Mouse (Mus musculus) bone marrow, adult 2 months (tissue): ENCODE data around the gene Ms4a13. TPM values are rescaled to one million over a fixed set of nuclear protein-coding genes. Genes with fewer than 3 reads are reported as not detected.
"Not testable (repeated sequence)": the region's sequence is repeated elsewhere in the genome, so short reads cannot be mapped to it uniquely, and the experiment has no call there.

Experiments
- H3K27ac ChIP-seq: fragments of 200-500 bp; 2 replicates; pipeline ENCODE4 v1.5.1; 2012; ENCODE audit warnings: low read depth, mild to moderate bottlenecking, control low read depth, inconsistent platforms, low read length; ENCODE audit not compliant: control insufficient read depth, poor library complexity, insufficient read depth
- H3K4me1 ChIP-seq: fragments of 200-500 bp; 2 replicates; pipeline ENCODE4 v1.6.1; 2011; ENCODE audit warnings: low read length; ENCODE audit not compliant: control insufficient read depth, insufficient read depth
- H3K4me3 ChIP-seq: fragments of 200-500 bp; replicated peaks from 2 replicates; pipeline ENCODE3; 2011; ENCODE audit warnings: mild to moderate bottlenecking, low read depth, low read length, control low read depth; ENCODE audit not compliant: control insufficient read depth
- CTCF ChIP-seq: fragments of 200-500 bp; IDR thresholded peaks from 2 replicates; pipeline ENCODE4 v1.5.1; 2011; ENCODE audit warnings: low read length, control low read depth; ENCODE audit not compliant: control insufficient read depth, insufficient read depth
- POLR2A ChIP-seq: fragments of 200-500 bp; IDR thresholded peaks from 2 replicates; pipeline ENCODE4 v1.6.1; 2011; ENCODE audit warnings: low read depth, mild to moderate bottlenecking, control low read depth, low read length, borderline replicate concordance; ENCODE audit not compliant: control insufficient read depth
- WGBS: fragments of 180-500 bp; shearing (Covaris S2); methylation state at CpG from one replicate; pipeline ENCODE4 v1.1.7; 2018; 5-methylcytosine and 5-hydroxymethylcytosine counted together
- polyA plus RNA-seq: library from polyadenylated mRNA; stranded (reverse); fragments of >200 nt; gene quantifications from 2 replicates; pipeline ENCODE4 v1.2.4, GENCODE M21; 2011; ENCODE audit warnings: low replicate concordance; ENCODE audit not compliant: missing spikeins, insufficient read depth, insufficient read length

Gene Ms4a13
- polyA plus RNA-seq, 1 experiment, result not detected

DNA sequence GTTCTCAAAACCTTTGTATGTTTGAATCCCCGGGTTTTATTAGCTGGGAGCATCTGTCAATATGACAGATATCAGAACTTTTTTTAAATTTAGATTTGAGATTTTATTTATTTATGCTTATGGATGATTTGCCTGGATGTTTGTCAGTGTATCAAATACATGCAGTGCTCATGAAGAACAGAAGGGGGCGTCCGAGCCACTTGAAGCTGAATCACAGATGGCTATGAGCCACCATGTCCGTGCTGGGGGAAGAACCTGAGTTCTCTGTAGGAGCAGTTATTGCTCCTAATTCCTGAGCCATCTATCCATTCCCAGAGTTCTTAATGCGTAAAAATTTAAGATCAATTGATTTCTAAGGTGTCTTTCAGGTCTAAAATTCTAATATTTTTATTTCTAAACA, 12.4 kb downstream of the Ms4a13 start:
- H3K4me3 ChIP-seq, result no peak overlapping the region
- TF ChIP-seq POLR2A (no peak), CTCF (peak; percentile 54)
- 17% methylated on average over 5 of the region's 5 CpGs for WGBS
- H3K27ac ChIP-seq, result no peak overlapping the region
- no peaks in the 10 kb centered on the region for H3K4me1 ChIP-seq

DNA sequence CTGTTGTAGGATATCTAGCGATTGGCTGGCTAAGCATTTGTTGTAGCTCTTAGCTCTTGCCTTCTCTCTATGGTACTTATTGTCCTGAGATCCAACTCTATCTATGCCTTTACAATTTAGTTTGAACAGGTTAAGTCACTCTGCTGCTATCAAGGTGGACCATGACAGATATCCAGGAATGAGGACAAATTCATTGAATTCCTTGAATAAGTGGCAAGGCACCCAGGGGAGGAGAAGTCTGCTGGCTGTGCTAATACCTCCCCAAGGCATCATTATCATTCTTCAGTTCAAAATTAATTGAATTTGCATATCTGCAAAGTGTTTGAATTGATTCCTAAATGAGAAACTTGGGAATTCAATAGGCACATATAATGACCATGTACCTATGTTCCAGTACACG, 19.1 kb downstream of the Ms4a13 start:
- Histone ChIP-seq H3K4me3 (no peak overlapping the region), H3K27ac (no peak overlapping the region), H3K4me1 (no peaks in the 10 kb centered on the region)
- 74% methylated on average over 2 of the region's 2 CpGs for WGBS
- TF ChIP-seq POLR2A (no peak), CTCF (no peak)

DNA sequence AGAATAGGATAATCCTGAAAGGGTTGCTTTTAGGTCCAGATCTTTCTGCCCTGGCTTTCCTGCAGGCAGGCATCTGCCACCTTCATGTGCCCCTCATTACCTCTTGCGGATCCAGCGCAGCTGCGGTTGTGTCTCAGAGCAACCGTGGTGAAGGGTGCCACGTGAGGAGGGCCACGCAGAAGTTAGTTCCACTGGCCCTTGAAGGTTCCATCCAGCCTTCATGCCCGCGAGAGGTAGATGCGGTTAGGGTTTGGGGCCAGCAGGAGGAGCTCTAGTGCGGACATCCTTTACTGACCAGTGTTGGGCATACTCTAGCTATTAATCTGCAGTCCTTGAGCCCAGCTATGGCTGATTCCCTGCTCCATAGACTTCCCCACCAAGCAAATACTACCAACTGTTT, 31.4 kb downstream of the Ms4a13 start, which contains the start of gene 1700025F22Rik:
Gene 1700025F22Rik (minus strand): TSS at position 149 of the 400 bp plus-strand sequence.
- H3K4me1 ChIP-seq, result no peaks in the 10 kb centered on the region
- no peak within 1 kb of the TSS for H3K27ac ChIP-seq
- H3K4me3 ChIP-seq, result no peak within 1 kb of the TSS
- TF ChIP-seq POLR2A (no peak), CTCF (peak; percentile 75)
- 25% methylated on average over 10 of the region's 10 CpGs for WGBS

DNA sequence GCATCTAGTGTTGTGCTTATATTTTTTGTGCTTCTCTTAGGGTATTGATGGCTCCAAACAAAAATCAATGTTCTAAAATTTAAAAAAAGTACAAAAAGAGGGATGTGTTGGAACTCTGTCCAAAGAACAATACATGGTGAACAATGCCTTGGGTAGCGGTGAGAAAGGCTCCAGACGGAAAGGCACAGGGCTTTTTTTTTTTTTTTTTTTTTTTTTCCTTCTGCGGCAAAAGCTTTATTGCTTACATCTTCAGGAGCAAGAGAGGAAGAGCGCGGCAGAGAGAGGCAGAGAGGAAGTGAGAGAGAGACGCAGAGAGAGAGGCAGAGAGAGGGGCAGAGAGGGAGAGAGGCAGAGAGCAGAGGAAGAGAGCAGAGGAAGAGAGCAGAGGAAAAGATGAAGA, 38.6 kb downstream of the Ms4a13 start:
- 70% methylated on average over 6 of the region's 6 CpGs for WGBS
- not testable (repeated sequence) for H3K4me3 ChIP-seq, H3K4me1 ChIP-seq, H3K27ac ChIP-seq

DNA sequence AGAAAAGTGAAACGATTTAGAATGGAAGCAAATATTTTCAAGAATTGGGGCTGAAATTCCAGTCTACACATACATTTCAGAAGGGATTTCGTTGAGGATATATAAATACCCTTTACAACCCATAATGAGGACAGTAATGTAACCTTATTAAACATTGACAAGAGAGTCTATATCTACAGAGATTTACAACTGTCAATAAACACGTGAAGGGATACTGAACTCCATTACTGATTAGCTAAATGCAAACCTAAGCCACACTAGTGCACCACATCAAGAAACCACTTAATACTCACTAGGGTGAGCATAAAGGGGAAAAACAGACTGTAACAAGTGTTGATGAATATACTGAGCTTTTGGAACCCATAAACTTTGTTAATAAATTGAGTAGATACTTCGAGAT, 61.2 kb downstream of the Ms4a13 start:
- no peak overlapping the region for H3K27ac ChIP-seq
- H3K4me1 ChIP-seq, result no peaks in the 10 kb centered on the region; the same call in 1 of the 2 replicates
- WGBS, result 73% methylated on average over 4 of the region's 4 CpGs
- no peak overlapping the region for H3K4me3 ChIP-seq
- TF ChIP-seq POLR2A, result no peak
- no peak for TF ChIP-seq CTCF

DNA sequence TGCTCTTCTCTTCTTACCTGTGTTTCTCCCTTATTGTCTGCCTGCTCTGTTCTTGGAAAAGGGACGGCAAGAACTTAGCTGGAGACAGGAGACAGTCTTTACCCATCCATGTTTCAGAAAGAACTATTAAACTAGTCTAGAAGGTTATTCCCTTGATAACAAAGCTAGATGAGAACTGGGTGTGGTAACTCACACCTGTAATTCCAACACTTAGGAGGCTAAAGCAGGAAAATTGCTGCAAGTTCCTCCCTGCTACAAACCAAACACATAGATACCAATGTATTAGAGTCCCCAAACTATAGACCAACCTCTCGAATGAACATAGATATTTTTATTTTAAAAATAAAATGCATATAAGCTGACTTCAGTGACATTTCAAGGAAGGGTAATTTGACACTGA, 61.7 kb downstream of the Ms4a13 start:
- H3K4me3 ChIP-seq, result no peak overlapping the region
- H3K27ac ChIP-seq, result no peak overlapping the region
- WGBS, result 85% methylated on average over 2 of the region's 2 CpGs
- TF ChIP-seq CTCF (no peak), POLR2A (no peak)
- no peaks in the 10 kb centered on the region; the same call in 1 of the 2 replicates for H3K4me1 ChIP-seq

DNA sequence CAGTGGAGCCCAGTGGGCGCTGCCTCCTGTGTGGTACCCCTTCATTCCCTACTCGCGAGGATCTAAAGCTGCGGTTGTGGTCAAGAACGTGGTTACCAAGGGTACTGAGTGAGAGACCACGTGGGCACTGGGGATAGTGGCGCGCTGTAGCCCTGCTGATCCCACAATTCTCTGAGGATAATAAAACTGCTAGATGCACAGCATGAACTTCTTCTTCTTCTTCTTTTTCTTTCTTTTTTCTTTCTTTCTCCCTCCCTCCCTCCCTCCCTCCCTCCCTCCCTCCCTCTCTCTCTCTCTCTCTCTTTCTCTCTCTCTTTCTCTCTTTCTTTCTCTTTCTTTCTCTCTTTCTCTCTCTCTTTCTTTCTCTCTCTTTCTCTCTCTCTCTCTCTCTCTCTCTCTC, 65.8 kb downstream of the Ms4a13 start, which contains the start of gene 1700017D01Rik:
Gene 1700017D01Rik (minus strand): TSS at position 101 of the 400 bp plus-strand sequence.
- H3K4me3 ChIP-seq, H3K27ac ChIP-seq, H3K4me1 ChIP-seq: not testable (repeated sequence)
- WGBS, result 63% methylated on average over 8 of the region's 8 CpGs

DNA sequence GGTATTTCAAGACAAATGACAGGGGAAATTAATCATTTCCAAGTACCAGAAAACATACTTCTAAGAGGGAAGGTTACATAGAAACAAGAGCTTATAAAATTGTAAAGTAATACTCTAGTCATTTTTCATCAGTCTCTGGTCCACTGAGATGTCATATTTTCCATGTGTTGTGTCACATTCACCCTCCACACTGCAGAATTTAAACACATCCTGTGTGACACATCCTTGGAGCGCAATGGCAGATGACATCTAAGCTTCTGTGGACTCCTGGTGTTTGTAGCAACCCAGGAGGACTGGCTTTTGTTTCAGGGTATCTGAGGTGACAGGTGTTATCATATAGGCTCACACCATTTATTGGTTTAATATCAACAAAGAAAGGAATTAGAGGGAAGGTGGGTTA, 66.8 kb downstream of the Ms4a13 start:
- no peak for TF ChIP-seq CTCF
- TF ChIP-seq POLR2A, result no peak
- WGBS, result 72% methylated on average over 1 of the region's 1 CpGs

DNA sequence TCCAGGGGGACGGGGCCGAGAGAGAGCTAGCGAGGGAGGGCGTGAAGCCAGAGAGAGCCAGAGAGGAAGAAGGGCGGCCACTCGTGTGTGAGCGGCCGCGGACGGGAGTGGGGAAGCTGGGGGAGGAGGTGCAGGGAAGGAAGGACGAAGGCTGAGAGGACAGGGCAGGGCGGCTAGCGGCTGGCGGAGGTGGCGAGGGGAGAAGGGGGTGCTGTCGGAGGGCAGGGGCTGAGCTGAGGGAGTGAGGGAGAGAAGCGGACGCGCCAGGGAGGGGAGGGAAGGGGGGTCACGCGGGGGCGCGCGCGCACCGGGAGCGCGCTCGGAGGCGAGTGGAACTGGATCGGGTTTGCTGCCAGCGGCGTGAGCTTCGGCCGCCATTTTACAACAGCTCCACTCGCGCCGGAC, 75.5 kb downstream of the Ms4a13 start:
- not testable (repeated sequence) for H3K4me1 ChIP-seq
- H3K4me3 ChIP-seq, result peak overlapping the region; percentile 44
- WGBS, result 2% methylated on average over 17 of the region's 38 CpGs
- peak overlapping the region; percentile 69 for H3K27ac ChIP-seq

More for the DNA sequence above, 66.8 kb downstream of the Ms4a13 start:
- H3K27ac ChIP-seq, result no peak overlapping the region
- no peak overlapping the region for H3K4me3 ChIP-seq
- H3K4me1 ChIP-seq, result no peaks in the 10 kb centered on the region; the same call in 1 of the 2 replicates

Other genes with a start within 250 kb of the Ms4a13 start
- gene Ccdc86, start 247.5 kb downstream of the Ms4a13 start, polyA plus RNA-seq, result 4.4 and 5.8 TPM in 2 replicates
- not detected in 2 replicates for gene Ms4a10, start 222.1 kb downstream of the Ms4a13 start, polyA plus RNA-seq
- not detected in 2 replicates for gene Ms4a15, start 203.5 kb downstream of the Ms4a13 start, polyA plus RNA-seq
- gene Ms4a18, start 178.7 kb downstream of the Ms4a13 start, polyA plus RNA-seq, result not detected in 2 replicates
- gene Ms4a8a, start 115.6 kb downstream of the Ms4a13 start, polyA plus RNA-seq, result 7.3 and 12.7 TPM in 2 replicates
- gene 1700017D01Rik, start 65.9 kb downstream of the Ms4a13 start, polyA plus RNA-seq, result not detected in 2 replicates
- not detected in 2 replicates for gene 1700025F22Rik, start 31.4 kb downstream of the Ms4a13 start, polyA plus RNA-seq
- 0.90 TPM in 1 of 2 replicates, not detected in the other for gene Ms4a12, start 35.7 kb upstream of the Ms4a13 start, polyA plus RNA-seq
- 7.0 and 9.9 TPM in 2 replicates for gene Ms4a1, start 69.5 kb upstream of the Ms4a13 start, polyA plus RNA-seq
- not detected in 2 replicates for gene Ms4a5, start 87.1 kb upstream of the Ms4a13 start, polyA plus RNA-seq
- 0.47 and 0.85 TPM in 2 replicates for gene Ms4a14, start 117.7 kb upstream of the Ms4a13 start, polyA plus RNA-seq
- gene Ms4a7, start 139.4 kb upstream of the Ms4a13 start, polyA plus RNA-seq, result 5.3 and 9.6 TPM in 2 replicates
- gene Ms4a4a, start 178.8 kb upstream of the Ms4a13 start, polyA plus RNA-seq, result 1.6 and 4.3 TPM in 2 replicates
- gene Ms4a4c, start 208.0 kb upstream of the Ms4a13 start, polyA plus RNA-seq, result 8.4 and 16.7 TPM in 2 replicates
- 2.3 and 9.6 TPM in 2 replicates for gene Ms4a4b, start 246.8 kb upstream of the Ms4a13 start, polyA plus RNA-seq